Comparison of ENCODE assay signal across 9 mouse cellular contexts in the genomic region with DNA sequence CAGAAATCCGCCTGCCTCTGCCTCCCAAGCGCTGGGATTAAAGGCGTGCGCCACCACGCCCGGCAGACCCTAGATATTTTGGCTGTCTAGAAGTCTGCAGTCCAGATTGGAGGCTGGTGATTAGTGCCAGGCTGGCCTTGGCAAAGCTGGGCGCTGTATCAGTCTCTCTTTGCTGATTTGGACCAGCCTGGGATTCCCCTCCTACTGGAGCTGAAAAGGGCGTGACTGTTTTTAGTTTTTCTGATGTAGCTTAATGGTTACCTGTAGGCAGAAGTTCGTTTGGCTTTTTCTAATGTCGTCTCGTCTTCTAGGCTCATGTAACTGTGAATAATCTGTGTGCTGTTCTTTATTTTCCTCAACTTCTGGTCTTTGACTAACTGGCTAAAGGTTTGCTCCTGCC. TPM values are rescaled to one million over a fixed set of nuclear protein-coding genes. Genes with fewer than 3 reads are reported as not detected.
DNase-seq lines count a peak whose midpoint lies in the region; ATAC-seq lines count a peak whose summit lies in the region.
"Had no signal": no experiment of that assay in that cellular context is flagged by ENCODE, and none has a peak within 500 bp of the region (broad histone marks: within the 10 kb centered on the region; RNA-seq: fewer than 3 reads in every experiment).

No protein-coding gene starts in this region.

- no peaks in the 10 kb centered on the region for H3K9me3 ChIP-seq in forebrain, embryonic 12.5 days
- no peaks in the 10 kb centered on the region for H3K9me3 ChIP-seq in liver, embryonic 15.5 days (replicated peaks)

- WGBS in forebrain, embryonic 12.5 days = 73% methylated on average over 11 of the region's 11 CpGs
- WGBS in liver, embryonic 15.5 days (ENCODE audit: insufficient replicate concordance) = 47% methylated on average over 11 of the region's 11 CpGs

- no peaks in the 10 kb centered on the region for H3K27me3 ChIP-seq in forebrain, embryonic 12.5 days
- H3K27me3 ChIP-seq in liver, embryonic 15.5 days = peaks cover under 1% of the 10 kb centered on the region; the same call in 1 of the 2 replicates

- peak overlapping the region; percentile 79 for H3K9ac ChIP-seq in forebrain, embryonic 12.5 days
- no peak overlapping the region; the same call in 1 of the 2 replicates for H3K9ac ChIP-seq in liver, embryonic 15.5 days

- H3K4me1 ChIP-seq in forebrain, embryonic 12.5 days = peaks cover 33% of the 10 kb centered on the region
- peaks cover 42% of the 10 kb centered on the region for H3K4me1 ChIP-seq in liver, embryonic 15.5 days (replicated peaks)

- H3K4me2 ChIP-seq in forebrain, embryonic 12.5 days = peak overlapping the region; percentile 84
- peak overlapping the region; percentile 91 for H3K4me2 ChIP-seq in liver, embryonic 15.5 days

- no peak for ATAC-seq in cerebellum, adult (ENCODE audit: insufficient number of reproducible peaks, low FRiP score, low TSS enrichment)
- ATAC-seq in forebrain, embryonic 12.5 days (ENCODE audit: low FRiP score) = no peak
- no peak for ATAC-seq in liver, embryonic 15.5 days (ENCODE audit: insufficient read depth)

- H3K4me3 ChIP-seq in forebrain, embryonic 12.5 days (replicated peaks) = peak overlapping the region; percentile 70
- peak overlapping the region; percentile 91 for H3K4me3 ChIP-seq in liver, embryonic 15.5 days (replicated peaks)

- DNase-seq in cerebellum, postnatal 10 days = peak; percentile 20 to 31
- DNase-seq in A20 (ENCODE audit: low read depth, low spot score) = peak; percentile 20
- no peak for DNase-seq in adrenal gland, adult 2 months
- no peak for DNase-seq in adrenal gland, postnatal 25 days
- no peak for DNase-seq in spleen, postnatal 4 days (ENCODE audit: low spot score in 2 of 2)

- H3K36me3 ChIP-seq in forebrain, embryonic 12.5 days (replicated peaks) = peaks cover 24% of the 10 kb centered on the region
- H3K36me3 ChIP-seq in liver, embryonic 15.5 days (replicated peaks) = peaks cover 17% of the 10 kb centered on the region

- no peak overlapping the region; the same call in 1 of the 2 replicates for H3K27ac ChIP-seq in forebrain, embryonic 12.5 days
- H3K27ac ChIP-seq in liver, embryonic 15.5 days (replicated peaks) = 0 out of 2 replicates have a peak overlapping the region, but pooled peaks have one; percentile 80

RNA-seq across cellular contexts. Expression of gene Ilf3, which starts 1.4 kb away (rescaled TPM):
- 335 and 363 TPM in 2 replicates for polyA plus RNA-seq in forebrain, embryonic 12.5 days (2016; fragmentation: Nextera tagmentation; extraction: Ambion mirVana)
- polyA plus RNA-seq in liver, embryonic 15.5 days (2015; fragmentation: Nextera tagmentation; extraction: Ambion mirVana) = 38.8 and 42.2 TPM in 2 replicates
- total RNA-seq in adrenal gland, adult 2 months (2021) = 10 to 100 TPM; 51.0 to 60.1 TPM
- polyA plus RNA-seq in adrenal gland, adult 2 months (2012; rRNA removed) = 38.9 and 39.1 TPM in 2 replicates
- 68.9 and 69.5 TPM in 2 replicates for total RNA-seq in adrenal gland, postnatal 25 days (2021)

RNA-seq across cellular contexts. Expression of gene Qtrt1, which starts 42.6 kb away (rescaled TPM):
- polyA plus RNA-seq in forebrain, embryonic 12.5 days (2016; fragmentation: Nextera tagmentation; extraction: Ambion mirVana) = 43.5 and 50.8 TPM in 2 replicates
- 17.4 and 20.0 TPM in 2 replicates for polyA plus RNA-seq in liver, embryonic 15.5 days (2015; fragmentation: Nextera tagmentation; extraction: Ambion mirVana)
- total RNA-seq in adrenal gland, adult 2 months (2021) = 10 to 100 TPM; 13.1 to 15.9 TPM
- polyA plus RNA-seq in adrenal gland, adult 2 months (2012; rRNA removed) = 23.4 and 28.6 TPM in 2 replicates
- total RNA-seq in adrenal gland, postnatal 25 days (2021) = 17.0 and 25.1 TPM in 2 replicates

RNA-seq across cellular contexts. Expression of gene Slc44a2, which starts 48.6 kb away (rescaled TPM):
- polyA plus RNA-seq in forebrain, embryonic 12.5 days (2016; fragmentation: Nextera tagmentation; extraction: Ambion mirVana) = 76.9 and 80.1 TPM in 2 replicates
- polyA plus RNA-seq in liver, embryonic 15.5 days (2015; fragmentation: Nextera tagmentation; extraction: Ambion mirVana) = 16.7 and 17.6 TPM in 2 replicates
- 10 to 100 TPM; 30.9 to 56.0 TPM for total RNA-seq in adrenal gland, adult 2 months (2021)
- 27.1 and 27.2 TPM in 2 replicates for polyA plus RNA-seq in adrenal gland, adult 2 months (2012; rRNA removed)
- total RNA-seq in adrenal gland, postnatal 25 days (2021) = 31.8 and 46.3 TPM in 2 replicates

RNA-seq across cellular contexts. Expression of gene Dnm2, which starts 55.6 kb away (rescaled TPM):
- 73.8 and 78.4 TPM in 2 replicates for polyA plus RNA-seq in forebrain, embryonic 12.5 days (2016; fragmentation: Nextera tagmentation; extraction: Ambion mirVana)
- 52.9 and 58.5 TPM in 2 replicates for polyA plus RNA-seq in liver, embryonic 15.5 days (2015; fragmentation: Nextera tagmentation; extraction: Ambion mirVana)
- 100 to 1,000 TPM in 1 of 2 experiments, 10 to 100 TPM in 1; 99.0 to 134 TPM for total RNA-seq in adrenal gland, adult 2 months (2021)
- polyA plus RNA-seq in adrenal gland, adult 2 months (2012; rRNA removed) = 328 and 381 TPM in 2 replicates
- total RNA-seq in adrenal gland, postnatal 25 days (2021) = 110 and 126 TPM in 2 replicates

RNA-seq across cellular contexts. Expression of gene Ap1m2, which starts 56.9 kb away (rescaled TPM):
- polyA plus RNA-seq in forebrain, embryonic 12.5 days (2016; fragmentation: Nextera tagmentation; extraction: Ambion mirVana) = 3.3 TPM in 2 replicates
- 0.28 and 0.68 TPM in 2 replicates for polyA plus RNA-seq in liver, embryonic 15.5 days (2015; fragmentation: Nextera tagmentation; extraction: Ambion mirVana)
- total RNA-seq in adrenal gland, adult 2 months (2021) = not detected
- not detected in 2 replicates for polyA plus RNA-seq in adrenal gland, adult 2 months (2012; rRNA removed)
- not detected in 2 replicates for total RNA-seq in adrenal gland, postnatal 25 days (2021)
- total RNA-seq: hematopoietic stem cell, adult 5-6 weeks had no signal

Comparison
In these comparisons a context has a peak if more than half of its experiments do, and no peak if none do; other contexts are left out.
1. DNase-seq: peak in cerebellum, postnatal 10 days (2 of 2) and A20 (single experiment); none in adrenal gland, adult 2 months (single experiment), adrenal gland, postnatal 25 days (single experiment) and spleen, postnatal 4 days (0 of 2).